Mouse (Mus musculus) heart, embryonic 12.5 days (tissue): ENCODE measurements at regions not wholly inside any gene's neighbourhood (a gene's known extent, or its start where the extent isn't known, plus 50 kb on each side); places are given as distances from the start of the nearest gene placed in this dataset.

ENCODE experiments used
- ATAC-seq: fragments of 200-750 bp; cut with Nextera tagmentation; 2 replicates; pipeline ENCODE4 v1.8.0; 2017; ENCODE audit warnings: moderate TSS enrichment, moderate library complexity; ENCODE audit not compliant: insufficient number of reproducible peaks, low FRiP score
- H3K27ac ChIP-seq: fragments of 300-500 bp; sonication (generic); 2 replicates; pipeline ENCODE4 v1.5.1; 2016; ENCODE audit warnings: mild to moderate bottlenecking, moderate library complexity; ENCODE audit not compliant: poor library complexity, severe bottlenecking
- H3K27me3 ChIP-seq: fragments of 300-500 bp; sonication (generic); replicated peaks from 2 replicates; pipeline ENCODE4 v1.6.1; 2016; ENCODE audit warnings: mild to moderate bottlenecking, moderate library complexity
- H3K36me3 ChIP-seq: fragments of 300-500 bp; sonication (generic); 2 replicates; pipeline ENCODE4 v1.6.1; 2016; ENCODE audit warnings: mild to moderate bottlenecking, moderate library complexity
- H3K4me1 ChIP-seq: fragments of 300-500 bp; sonication (generic); replicated peaks from 2 replicates; pipeline ENCODE4 v1.6.1; 2016; ENCODE audit warnings: mild to moderate bottlenecking
- H3K4me2 ChIP-seq: fragments of 300-500 bp; sonication (generic); 2 replicates; pipeline ENCODE4 v1.6.1; 2016; ENCODE audit warnings: mild to moderate bottlenecking, moderate library complexity
- H3K4me3 ChIP-seq: fragments of 300-500 bp; sonication (generic); 2 replicates; pipeline ENCODE4 v1.5.1; 2016; ENCODE audit warnings: mild to moderate bottlenecking
- H3K9ac ChIP-seq: fragments of 300-500 bp; sonication (generic); 2 replicates; pipeline ENCODE4 v1.6.1; 2016; ENCODE audit warnings: mild to moderate bottlenecking, moderate library complexity
- H3K9me3 ChIP-seq: fragments of 300-500 bp; sonication (generic); replicated peaks from 2 replicates; pipeline ENCODE4 v1.6.1; 2016; ENCODE audit warnings: mild to moderate bottlenecking, moderate library complexity
- WGBS: fragments of 180-500 bp; shearing (Covaris S2); methylation state at CpG from one replicate; pipeline ENCODE4 v1.1.7; 2016; 5-methylcytosine and 5-hydroxymethylcytosine counted together

DNA sequence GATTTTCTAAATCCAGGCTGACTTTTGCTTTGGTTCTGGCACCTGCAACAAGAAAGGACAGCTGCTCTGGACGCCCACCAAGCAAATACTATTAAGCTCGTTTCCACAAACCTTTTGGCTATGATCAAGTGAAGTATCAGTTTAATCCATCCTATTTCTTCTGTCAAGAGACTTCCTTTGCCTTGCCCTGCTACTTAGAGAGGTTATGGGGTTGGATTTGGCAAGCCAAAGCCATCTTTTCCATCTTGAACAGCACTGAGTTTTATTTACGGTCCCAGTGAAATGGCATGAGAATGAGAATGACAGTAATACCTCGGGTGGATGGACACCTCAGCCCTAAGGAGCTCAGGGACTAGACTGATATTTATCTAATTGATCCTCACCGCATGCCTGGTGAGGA, 285.4 kb downstream of the Cenpc1 start:
- no peak overlapping the region for H3K9ac ChIP-seq
- H3K36me3 ChIP-seq = no peaks in the 10 kb centered on the region
- H3K4me3 ChIP-seq = no peak overlapping the region
- no peaks in the 10 kb centered on the region for H3K4me1 ChIP-seq
- H3K9me3 ChIP-seq = no peaks in the 10 kb centered on the region
- ATAC-seq = no peak
- WGBS = 73% methylated on average over 5 of the region's 5 CpGs
- no peak overlapping the region for H3K27ac ChIP-seq
- H3K27me3 ChIP-seq = no peaks in the 10 kb centered on the region
- H3K4me2 ChIP-seq = no peak overlapping the region

DNA sequence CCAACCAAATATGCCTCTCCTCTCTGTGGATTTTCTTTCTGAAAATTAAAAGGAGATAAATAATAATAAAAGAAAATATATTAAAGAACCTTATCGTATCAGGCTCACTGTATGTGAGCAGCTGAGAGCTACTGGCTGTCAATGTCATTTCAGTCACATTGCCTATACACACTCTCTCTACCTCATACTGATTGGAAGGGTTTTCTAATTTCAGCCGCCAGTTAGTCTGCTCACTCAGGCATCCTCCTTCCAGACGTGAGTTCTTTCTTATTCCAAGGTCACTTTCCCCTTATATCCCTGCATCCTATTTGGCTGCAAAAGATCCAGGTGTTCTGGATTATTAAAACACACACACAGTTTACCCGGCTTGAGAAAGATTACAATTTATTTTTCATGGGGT, 286.2 kb downstream of the Cenpc1 start:
- H3K9me3 ChIP-seq = no peaks in the 10 kb centered on the region
- no peak overlapping the region for H3K4me3 ChIP-seq
- WGBS = 68% methylated on average over 4 of the region's 4 CpGs
- no peaks in the 10 kb centered on the region for H3K36me3 ChIP-seq
- H3K27ac ChIP-seq = no peak overlapping the region
- no peaks in the 10 kb centered on the region for H3K27me3 ChIP-seq
- ATAC-seq = no peak
- no peak overlapping the region for H3K4me2 ChIP-seq
- H3K9ac ChIP-seq = no peak overlapping the region
- H3K4me1 ChIP-seq = no peaks in the 10 kb centered on the region

DNA sequence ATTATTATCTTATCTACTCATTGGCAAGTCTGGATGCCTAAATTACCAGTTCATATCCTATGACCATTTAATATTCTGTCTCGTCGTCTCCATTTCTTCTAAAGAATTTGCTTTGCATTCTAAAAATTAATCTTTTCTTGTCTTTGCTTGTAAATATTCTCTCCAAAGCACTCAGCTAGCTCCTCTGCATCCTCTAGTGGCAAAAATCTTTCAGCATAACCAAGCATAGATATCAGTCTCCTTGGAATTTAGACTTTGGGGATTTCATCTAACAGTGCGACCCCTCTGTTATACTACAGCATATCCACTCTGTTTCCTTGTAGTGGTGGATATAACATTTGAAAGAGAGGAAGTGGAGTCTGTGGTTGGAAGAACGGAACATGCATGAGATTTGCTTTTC, 292.7 kb downstream of the Cenpc1 start:
- Histone ChIP-seq H3K4me1 (no peaks in the 10 kb centered on the region), H3K4me2 (no peak overlapping the region), H3K27ac (no peak overlapping the region), H3K9me3 (no peaks in the 10 kb centered on the region), H3K9ac (no peak overlapping the region), H3K4me3 (no peak overlapping the region), H3K36me3 (no peaks in the 10 kb centered on the region), H3K27me3 (no peaks in the 10 kb centered on the region)
- no peak for ATAC-seq
- 76% methylated on average over 4 of the region's 4 CpGs for WGBS

DNA sequence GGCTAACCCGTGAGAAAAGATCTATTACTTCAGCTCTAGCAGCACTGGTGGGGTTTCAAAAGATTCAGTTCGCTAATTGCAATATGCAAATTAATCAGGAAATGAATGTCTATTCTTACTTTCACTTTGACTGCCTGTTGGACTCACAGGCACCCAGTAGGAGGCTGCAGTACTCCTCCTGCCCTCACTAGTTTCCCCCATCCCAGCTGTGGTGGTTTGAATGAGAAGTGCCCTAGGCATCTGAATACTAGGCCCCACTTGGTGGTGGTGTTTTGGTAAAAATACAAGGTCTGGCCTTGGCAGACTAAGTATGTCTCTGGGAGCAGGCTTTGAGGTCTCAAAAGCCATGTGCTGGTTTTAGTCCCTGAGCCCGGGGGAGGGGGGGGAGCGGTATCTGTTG, 293.3 kb downstream of the Cenpc1 start:
- Histone ChIP-seq H3K36me3 (no peaks in the 10 kb centered on the region), H3K4me1 (no peaks in the 10 kb centered on the region), H3K27me3 (no peaks in the 10 kb centered on the region), H3K4me3 (no peak overlapping the region), H3K9ac (no peak overlapping the region), H3K9me3 (no peaks in the 10 kb centered on the region), H3K4me2 (no peak overlapping the region), H3K27ac (no peak overlapping the region)
- no peak for ATAC-seq
- WGBS = 59% methylated on average over 4 of the region's 4 CpGs

DNA sequence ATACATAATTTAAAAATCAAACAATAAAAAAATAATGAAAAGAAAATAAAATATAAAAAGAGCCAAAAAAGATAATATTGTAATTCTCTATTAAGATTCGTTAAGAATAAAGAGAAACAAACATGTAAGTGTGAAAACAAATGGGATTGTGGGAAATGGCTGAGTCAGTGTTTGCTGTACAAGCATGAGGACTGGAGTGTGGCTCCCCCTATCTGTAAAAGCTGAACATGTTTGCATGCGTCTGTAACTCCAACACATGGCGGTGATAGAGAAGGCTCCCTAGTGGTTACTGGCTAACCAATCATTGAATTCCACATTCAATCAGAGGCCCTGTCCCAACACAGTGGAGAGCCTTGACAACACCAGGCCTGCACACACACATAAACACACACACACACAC, 298.2 kb downstream of the Cenpc1 start:
- Histone ChIP-seq H3K9me3 (no peaks in the 10 kb centered on the region), H3K27ac (no peak overlapping the region), H3K9ac (no peak overlapping the region), H3K27me3 (no peaks in the 10 kb centered on the region), H3K4me1 (no peaks in the 10 kb centered on the region), H3K4me3 (no peak overlapping the region), H3K4me2 (no peak overlapping the region), H3K36me3 (no peaks in the 10 kb centered on the region)
- 79% methylated on average over 3 of the region's 3 CpGs for WGBS
- ATAC-seq = no peak

DNA sequence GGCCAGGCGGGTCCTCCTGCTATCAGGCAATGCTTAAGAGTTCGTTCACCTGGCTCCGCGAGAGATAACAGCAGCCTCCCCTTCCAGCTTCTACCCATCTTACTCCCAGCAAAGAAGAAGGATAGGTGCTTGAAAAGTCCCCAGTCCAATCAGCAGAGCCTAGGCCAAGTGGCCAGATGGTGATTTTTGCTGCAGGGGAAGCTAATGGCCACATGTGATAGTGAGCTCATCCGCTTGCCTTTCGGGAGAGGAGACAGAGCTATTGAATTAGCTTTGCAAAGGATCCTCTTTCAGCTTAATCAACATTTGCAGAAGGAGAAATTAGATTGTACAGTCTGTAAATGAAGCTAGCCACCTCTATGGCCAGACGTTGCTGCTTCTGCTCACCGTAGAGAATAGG, 308.7 kb downstream of the Cenpc1 start:
- 79% methylated on average over 8 of the region's 8 CpGs for WGBS
- Histone ChIP-seq H3K27me3 (no peaks in the 10 kb centered on the region), H3K9ac (no peak overlapping the region), H3K4me2 (no peak overlapping the region), H3K9me3 (no peaks in the 10 kb centered on the region), H3K36me3 (no peaks in the 10 kb centered on the region), H3K4me1 (no peaks in the 10 kb centered on the region), H3K4me3 (no peak overlapping the region), H3K27ac (no peak overlapping the region)
- ATAC-seq = no peak

- Histone ChIP-seq H3K9ac (no peak overlapping the region), H3K4me3 (no peak overlapping the region), H3K27ac (no peak overlapping the region), H3K27me3 (no peaks in the 10 kb centered on the region), H3K36me3 (no peaks in the 10 kb centered on the region), H3K4me1 (no peaks in the 10 kb centered on the region), H3K4me2 (no peak overlapping the region), H3K9me3 (no peaks in the 10 kb centered on the region)
- ATAC-seq = no peak
- 85% methylated on average over 12 of the region's 12 CpGs for WGBS
Observed at GRCm38 (mm10) chr5:85754227-85754626, 311.2 kb downstream of the Cenpc1 start.

DNA sequence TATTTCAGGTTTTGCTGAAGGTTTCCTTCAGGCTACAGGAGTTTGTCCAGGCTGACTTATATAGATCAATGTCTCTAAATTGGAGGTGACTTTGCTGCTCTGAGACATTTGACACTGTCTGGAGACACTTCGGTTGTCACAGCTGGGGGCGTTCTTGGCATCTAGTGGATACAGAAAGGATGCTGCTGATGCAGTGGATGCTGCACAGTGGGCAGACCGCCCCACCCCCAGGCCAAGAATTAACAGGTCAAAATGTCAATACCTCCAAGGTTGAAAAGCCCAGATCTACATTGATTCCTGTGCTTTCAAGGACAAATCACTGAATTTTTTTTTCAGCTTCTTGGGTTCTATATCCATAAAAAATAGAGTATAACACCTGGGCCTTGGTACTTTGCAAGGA, 312.3 kb downstream of the Cenpc1 start:
- Histone ChIP-seq H3K36me3 (no peaks in the 10 kb centered on the region), H3K27me3 (no peaks in the 10 kb centered on the region), H3K27ac (no peak overlapping the region), H3K4me1 (no peaks in the 10 kb centered on the region), H3K9ac (no peak overlapping the region), H3K4me3 (no peak overlapping the region), H3K9me3 (no peaks in the 10 kb centered on the region), H3K4me2 (no peak overlapping the region)
- ATAC-seq = no peak
- 78% methylated on average over 3 of the region's 3 CpGs for WGBS

- ATAC-seq = no peak
- 66% methylated on average over 2 of the region's 2 CpGs for WGBS
Observed at GRCm38 (mm10) chr5:85751649-85752048, 313.7 kb downstream of the Cenpc1 start.

DNA sequence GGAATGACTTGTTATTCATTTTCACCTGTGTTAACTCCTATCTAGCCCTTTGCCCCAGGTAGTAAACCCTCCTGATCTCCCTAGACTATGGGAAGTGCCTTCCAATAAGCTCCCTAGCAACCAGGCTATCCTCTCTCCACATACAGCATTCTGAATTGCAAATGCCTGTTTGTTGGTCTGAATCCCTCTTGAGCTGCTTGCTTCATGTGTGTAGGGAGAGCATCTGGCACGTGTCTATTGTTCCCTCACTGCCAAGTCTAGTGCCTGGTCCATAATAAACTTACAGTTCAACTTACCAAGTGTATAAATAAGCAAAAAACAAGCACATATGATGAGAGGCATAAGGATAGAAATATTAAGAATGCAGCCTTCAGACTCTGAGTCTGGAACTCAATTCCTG, 314.5 kb downstream of the Cenpc1 start:
- no peak overlapping the region for H3K4me2 ChIP-seq
- no peak overlapping the region for H3K9ac ChIP-seq
- 71% methylated on average over 1 of the region's 1 CpGs for WGBS
- no peaks in the 10 kb centered on the region for H3K4me1 ChIP-seq
- H3K4me3 ChIP-seq = no peak overlapping the region
- H3K36me3 ChIP-seq = no peaks in the 10 kb centered on the region
- no peak overlapping the region for H3K27ac ChIP-seq
- no peaks in the 10 kb centered on the region for H3K9me3 ChIP-seq
- H3K27me3 ChIP-seq = no peaks in the 10 kb centered on the region
- ATAC-seq = no peak

More at GRCm38 (mm10) chr5:85751649-85752048, 313.7 kb downstream of the Cenpc1 start:
- H3K4me1 ChIP-seq = no peaks in the 10 kb centered on the region
- H3K27ac ChIP-seq = no peak overlapping the region
- no peaks in the 10 kb centered on the region for H3K9me3 ChIP-seq
- no peaks in the 10 kb centered on the region for H3K27me3 ChIP-seq
- no peak overlapping the region for H3K4me3 ChIP-seq
- H3K9ac ChIP-seq = no peak overlapping the region
- H3K4me2 ChIP-seq = no peak overlapping the region
- H3K36me3 ChIP-seq = no peaks in the 10 kb centered on the region

DNA sequence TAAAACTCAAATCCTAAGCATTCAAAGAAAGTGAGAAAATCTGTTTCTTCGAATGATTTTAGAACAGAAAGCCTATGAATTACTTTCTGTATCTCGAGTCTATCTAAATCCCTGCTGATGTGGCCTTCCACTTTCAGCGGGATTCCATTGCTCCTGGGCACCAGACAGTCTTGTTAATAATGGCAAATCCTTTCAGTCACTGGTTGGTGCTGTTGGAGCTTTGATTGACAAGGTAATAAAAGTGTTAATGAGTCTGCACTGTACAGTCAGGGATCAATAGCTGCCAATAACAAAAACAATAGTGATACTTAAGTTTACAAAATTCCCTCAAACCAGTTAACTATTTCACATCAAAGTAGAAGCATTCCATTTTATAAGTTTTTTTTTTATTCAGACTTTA, 335.8 kb downstream of the Cenpc1 start:
- Histone ChIP-seq H3K27me3 (no peaks in the 10 kb centered on the region), H3K27ac (no peak overlapping the region), H3K4me3 (no peak overlapping the region), H3K9me3 (no peaks in the 10 kb centered on the region), H3K4me1 (no peaks in the 10 kb centered on the region), H3K9ac (no peak overlapping the region), H3K4me2 (no peak overlapping the region), H3K36me3 (no peaks in the 10 kb centered on the region)
- ATAC-seq = no peak
- WGBS = 70% methylated on average over 3 of the region's 3 CpGs

DNA sequence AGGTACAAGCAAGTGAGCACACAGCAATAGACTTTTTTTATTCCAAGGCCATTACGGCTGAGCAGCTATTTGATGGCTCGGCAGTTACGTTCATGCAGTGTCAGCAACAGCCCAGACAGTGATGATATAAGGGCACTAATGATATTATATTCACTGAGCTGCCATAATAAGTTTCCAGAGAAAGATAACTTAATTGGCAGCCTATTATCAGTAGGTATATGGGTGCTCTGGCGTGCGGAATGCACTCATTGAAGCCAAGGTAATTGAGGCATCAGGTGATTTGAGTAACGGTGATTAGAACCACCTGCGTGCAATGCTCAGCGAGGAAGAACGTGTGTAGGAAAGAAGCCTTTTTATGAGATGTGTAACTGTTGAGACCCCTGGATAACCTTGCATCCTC, 358.0 kb downstream of the Cenpc1 start:
- H3K4me2 ChIP-seq = no peak overlapping the region
- H3K4me3 ChIP-seq = no peak overlapping the region
- WGBS = 79% methylated on average over 9 of the region's 9 CpGs
- no peaks in the 10 kb centered on the region for H3K9me3 ChIP-seq
- no peak overlapping the region for H3K27ac ChIP-seq
- H3K36me3 ChIP-seq = no peaks in the 10 kb centered on the region
- ATAC-seq = no peak
- no peaks in the 10 kb centered on the region for H3K4me1 ChIP-seq
- H3K9ac ChIP-seq = no peak overlapping the region
- H3K27me3 ChIP-seq = no peaks in the 10 kb centered on the region
